Mouse (Mus musculus) heart, adult 2 months (tissue): ENCODE data around the gene Renbp. TPM values are rescaled to one million over a fixed set of nuclear protein-coding genes. Genes with fewer than 3 reads are reported as not detected.

Source experiments
- DNase-seq, 2 experiments: peaks; one replicate each; pipeline ENCODE4 v3.0.0; 2021
- H3K27ac ChIP-seq: fragments of 200-600 bp; 2 replicates; pipeline ENCODE4 v1.8.1; 2022
- H3K27me3 ChIP-seq: fragments of 200-500 bp; 2 replicates; pipeline ENCODE4 v1.6.1; 2012; ENCODE audit warnings: mild to moderate bottlenecking, low read length, inconsistent platforms, mixed read lengths; ENCODE audit not compliant: control insufficient read depth, insufficient read depth
- H3K36me3 ChIP-seq: fragments of 200-500 bp; 2 replicates; pipeline ENCODE4 v1.6.1; 2012; ENCODE audit warnings: low read length, inconsistent platforms; ENCODE audit not compliant: control insufficient read depth, insufficient read depth
- H3K4me1 ChIP-seq: fragments of 200-500 bp; 2 replicates; pipeline ENCODE4 v1.6.1; 2011; ENCODE audit warnings: low read length; ENCODE audit not compliant: control insufficient read depth, insufficient read depth
- H3K4me3 ChIP-seq: fragments of 200-600 bp; 2 replicates; pipeline ENCODE4 v1.8.1; 2022
- H3K79me2 ChIP-seq: fragments of 200-500 bp; replicated peaks from 2 replicates; pipeline ENCODE4 v1.6.1; 2012; ENCODE audit warnings: mild to moderate bottlenecking, inconsistent platforms, low read length, moderate library complexity, mixed read lengths; ENCODE audit not compliant: control insufficient read depth, insufficient read depth
- H3K9ac ChIP-seq: fragments of 200-500 bp; 2 replicates; pipeline ENCODE4 v1.6.1; 2012; ENCODE audit warnings: low read depth, mild to moderate bottlenecking, control low read depth, inconsistent platforms, low read length, mixed read lengths
- CTCF ChIP-seq: fragments of 200-600 bp; IDR thresholded peaks from 2 replicates; pipeline ENCODE4 v1.8.1; 2022; ENCODE audit warnings: antibody characterized with exemption, mild to moderate bottlenecking, moderate library complexity
- EP300 ChIP-seq: fragments of 200-500 bp; IDR thresholded peaks from 2 replicates; pipeline ENCODE4 v1.6.1; 2011; ENCODE audit warnings: low read depth, low read length, control low read depth; ENCODE audit not compliant: insufficient read depth
- POLR2A ChIP-seq: fragments of 200-500 bp; IDR thresholded peaks from 2 replicates; pipeline ENCODE4 v1.6.1; 2011; ENCODE audit warnings: mild to moderate bottlenecking, low read depth, low read length, control low read depth; ENCODE audit not compliant: insufficient read depth
- WGBS: fragments of 180-500 bp; shearing (Covaris S2); methylation state at CpG from one replicate; pipeline ENCODE4 v1.1.7; 2018; 5-methylcytosine and 5-hydroxymethylcytosine counted together
- intact Hi-C: fragments of 180-260 bp; cut with DNase I; formaldehyde crosslinking; loops from one replicate; pipeline ENCODE4 v1.15.1; 2025
- polyA plus RNA-seq: library from polyadenylated mRNA; depleted of rRNA; stranded (reverse); fragments of >200 nt; gene quantifications from 2 replicates; pipeline ENCODE4 v1.2.3, GENCODE M21; 2012
- total RNA-seq, 2 experiments: library from RNA; stranded (reverse); gene quantifications; 2 replicates each; pipeline ENCODE4 v1.2.3; 2021

Gene Renbp
- total and polyA plus RNA-seq, 3 experiments: 3.7 to 7.1 (median 5.1) TPM

DNA sequence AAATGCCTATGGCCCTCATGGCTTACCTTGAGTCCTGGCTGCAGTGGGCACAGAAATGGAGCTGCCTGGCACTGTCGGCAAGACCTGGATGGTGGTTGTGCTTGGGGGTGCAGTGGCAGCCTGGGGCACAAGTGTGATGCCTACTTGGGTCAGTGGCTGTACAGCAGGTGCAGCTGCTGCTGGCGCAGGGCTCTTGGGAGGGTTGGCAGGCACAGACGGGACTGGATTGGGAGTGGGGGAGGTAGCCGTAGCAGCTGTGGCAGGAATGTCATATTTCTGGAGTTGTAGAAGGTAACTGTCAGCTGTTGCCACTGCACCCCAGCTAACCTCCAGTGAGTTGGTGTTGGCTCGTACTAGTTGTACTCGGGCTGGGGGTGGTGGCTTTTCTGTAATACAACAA is 24.3 kb upstream of the Renbp start:
- Histone ChIP-seq H3K9ac (no peak overlapping the region), H3K4me1 (no peaks in the 10 kb centered on the region), H3K36me3 (no peaks in the 10 kb centered on the region), H3K79me2 (no peaks in the 10 kb centered on the region), H3K4me3 (no peak overlapping the region), H3K27me3 (no peaks in the 10 kb centered on the region), H3K27ac (no peak overlapping the region)
- intact Hi-C loops: loop anchor here (10.0 kb wide), 1 partner anchor 240 kb away; the partner anchor contains the start of genes Abcd1 and Bcap31
- TF ChIP-seq EP300 (no peak), POLR2A (no peak), CTCF (no peak)
- no peak for DNase-seq
- WGBS: 80% methylated on average over 6 of the region's 6 CpGs

DNA sequence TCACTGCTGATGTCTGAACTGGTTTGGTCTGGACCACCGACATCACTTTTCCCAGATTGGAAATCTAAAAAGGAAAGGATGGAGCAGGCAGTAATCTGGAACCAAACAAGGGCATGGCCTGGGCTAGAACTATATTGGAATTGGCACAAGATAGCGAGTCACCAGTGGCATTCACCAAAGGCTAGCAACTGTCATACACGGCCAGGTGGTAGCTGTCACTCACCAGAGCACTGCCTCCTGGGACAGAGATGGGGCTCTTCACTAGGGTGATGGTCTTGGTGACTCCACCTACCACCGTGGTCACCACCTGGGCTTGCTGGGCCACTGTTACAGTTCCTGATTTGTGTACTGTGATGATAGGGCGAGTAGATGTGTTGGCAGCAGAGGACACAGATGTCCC is 22.0 kb upstream of the Renbp start:
- H3K27me3 ChIP-seq: no peaks in the 10 kb centered on the region
- WGBS: 84% methylated on average over 5 of the region's 5 CpGs
- DNase-seq: no peak
- intact Hi-C loops: loop anchor here (10.0 kb wide), 1 partner anchor 238 kb away; the partner anchor contains the start of genes Abcd1 and Bcap31
- H3K4me1 ChIP-seq: no peaks in the 10 kb centered on the region
- no peak overlapping the region for H3K4me3 ChIP-seq
- no peak overlapping the region for H3K27ac ChIP-seq
- TF ChIP-seq CTCF (no peak), POLR2A (no peak), EP300 (no peak)
- H3K9ac ChIP-seq: no peak overlapping the region
- H3K79me2 ChIP-seq: no peaks in the 10 kb centered on the region
- no peaks in the 10 kb centered on the region for H3K36me3 ChIP-seq

DNA sequence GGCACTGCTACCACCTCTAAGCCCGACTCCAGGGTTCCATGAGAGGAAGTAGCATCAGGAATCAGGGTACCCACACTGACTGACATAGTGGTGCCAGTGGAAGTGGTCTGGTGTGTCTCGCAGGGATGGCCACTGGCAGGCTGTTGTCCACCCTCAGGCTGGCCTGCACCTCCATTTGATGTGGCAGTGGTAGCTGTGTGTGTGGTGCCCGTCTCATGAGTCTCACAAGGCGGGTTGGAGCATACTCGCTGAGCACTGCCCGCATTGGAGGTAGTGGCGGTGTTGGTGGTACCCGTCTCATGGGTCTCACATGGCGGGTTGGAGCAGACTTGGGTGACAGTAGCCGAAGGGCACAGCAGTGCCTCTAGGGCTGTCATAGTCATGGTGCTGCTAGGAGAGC is 18.7 kb upstream of the Renbp start:
- 86% methylated on average over 10 of the region's 10 CpGs for WGBS
- Histone ChIP-seq H3K79me2 (no peaks in the 10 kb centered on the region), H3K36me3 (no peaks in the 10 kb centered on the region), H3K9ac (no peak overlapping the region), H3K27me3 (no peaks in the 10 kb centered on the region), H3K4me3 (no peak overlapping the region), H3K27ac (no peak overlapping the region), H3K4me1 (no peaks in the 10 kb centered on the region)
- TF ChIP-seq CTCF: no peak
- no peak for TF ChIP-seq POLR2A
- TF ChIP-seq EP300: no peak
- intact Hi-C loops: loop anchor here (5.0 kb wide), 2 partner anchors 277 to 942 kb away; partner anchors contain the start of gene Slc6a8
- no peak for DNase-seq

GRCm38 (mm10) chrX:73948647-73949046 is 18.0 kb upstream of the Renbp start:
- peak; percentile 46 to 53 for DNase-seq
- Histone ChIP-seq H3K4me1 (no peaks in the 10 kb centered on the region), H3K79me2 (no peaks in the 10 kb centered on the region), H3K9ac (no peak overlapping the region), H3K4me3 (no peak overlapping the region), H3K36me3 (no peaks in the 10 kb centered on the region), H3K27me3 (no peaks in the 10 kb centered on the region), H3K27ac (no peak overlapping the region)
- TF ChIP-seq POLR2A: no peak
- peak; percentile 84 for TF ChIP-seq CTCF
- 0 out of 2 replicates have a peak, but pooled peaks have one; percentile 28 for TF ChIP-seq EP300
- 14% methylated on average over 4 of the region's 4 CpGs for WGBS
- intact Hi-C loops: loop anchor here (1.0 to 5.0 kb wide), 3 partner anchors 150 to 941 kb away; partner anchors contain the start of gene Slc6a8

GRCm38 (mm10) chrX:73946896-73947295 is 16.2 kb upstream of the Renbp start:
- no peaks in the 10 kb centered on the region for H3K79me2 ChIP-seq
- DNase-seq: no peak
- no peak for TF ChIP-seq CTCF
- TF ChIP-seq POLR2A: no peak
- TF ChIP-seq EP300: no peak
- no peak overlapping the region for H3K9ac ChIP-seq
- intact Hi-C loops: loop anchor here (5.0 kb wide), 2 partner anchors 275 to 940 kb away; partner anchors contain the start of gene Slc6a8
- no peaks in the 10 kb centered on the region for H3K4me1 ChIP-seq
- no peaks in the 10 kb centered on the region; the same call in 1 of the 2 replicates for H3K36me3 ChIP-seq
- H3K27ac ChIP-seq: no peak overlapping the region
- no peak overlapping the region for H3K4me3 ChIP-seq
- H3K27me3 ChIP-seq: no peaks in the 10 kb centered on the region
- WGBS: 80% methylated on average over 6 of the region's 6 CpGs

- H3K4me3 ChIP-seq: no peak overlapping the region
- no peak overlapping the region for H3K9ac ChIP-seq
- H3K79me2 ChIP-seq: no peaks in the 10 kb centered on the region
- WGBS: 65% methylated on average over 2 of the region's 2 CpGs
- H3K27me3 ChIP-seq: no peaks in the 10 kb centered on the region
- intact Hi-C loops: no loop called here
- TF ChIP-seq CTCF: no peak
- TF ChIP-seq POLR2A: no peak
- DNase-seq: no peak
- no peaks in the 10 kb centered on the region; the same call in 1 of the 2 replicates for H3K36me3 ChIP-seq
- no peaks in the 10 kb centered on the region for H3K4me1 ChIP-seq
- H3K27ac ChIP-seq: no peak overlapping the region
Measured at GRCm38 (mm10) chrX:73942294-73942693, 11.6 kb upstream of the Renbp start.
